In genomic region chr3:89432606-89433005, GRCm38 (mm10) we compare ENCODE assay signal across 22 mouse cellular contexts. TPM values are rescaled to one million over a fixed set of nuclear protein-coding genes. Genes with fewer than 3 reads are reported as not detected.
DNase-seq lines count a peak whose midpoint lies in the region; ATAC-seq lines count a peak whose summit lies in the region.
"Had no signal": no experiment of that assay in that cellular context is flagged by ENCODE, and none has a peak within 500 bp of the region (broad histone marks: within the 10 kb centered on the region; RNA-seq: fewer than 3 reads in every experiment).

No protein-coding gene starts in this region.

- ATAC-seq in forebrain, embryonic 11.5 days (replicated peaks; ENCODE audit: low FRiP score) = no peak
- no peak for ATAC-seq in liver, embryonic 13.5 days (ENCODE audit: low read depth)
- no peak for ATAC-seq in liver, embryonic 11.5 days (replicated peaks; ENCODE audit: low FRiP score)
- ATAC-seq: activated CD4-positive, CD25-positive, alpha-beta regulatory T cell, adult 4 months; forebrain, embryonic 13.5 days; forebrain, embryonic 15.5 days; forebrain, postnatal 0 days; Patski had no signal

- intact Hi-C loops in heart, postnatal 25 days (cut with DNase I) = no loop called here

- H3K9ac ChIP-seq in forebrain, embryonic 11.5 days (ENCODE audit: low read length) = no peak overlapping the region
- no peak overlapping the region for H3K9ac ChIP-seq in liver, embryonic 13.5 days
- H3K9ac ChIP-seq in liver, embryonic 11.5 days (ENCODE audit: low read depth, low read length) = no peak overlapping the region
- H3K9ac ChIP-seq: embryonic facial prominence, embryonic 13.5 days; embryonic facial prominence, embryonic 15.5 days; forebrain, embryonic 13.5 days; forebrain, embryonic 15.5 days; forebrain, postnatal 0 days had no signal

- 92% methylated on average over 8 of the region's 8 CpGs for WGBS in forebrain, embryonic 10.5 days
- WGBS in forebrain, embryonic 11.5 days = 94% methylated on average over 8 of the region's 8 CpGs
- 91% methylated on average over 8 of the region's 8 CpGs for WGBS in liver, embryonic 13.5 days (ENCODE audit: insufficient replicate concordance)
- 93% methylated on average over 7 of the region's 8 CpGs for WGBS in liver, embryonic 11.5 days
- 93% methylated on average over 8 of the region's 8 CpGs for WGBS in embryonic facial prominence, embryonic 10.5 days

- no peak for DNase-seq in forebrain, embryonic 10.5 days (ENCODE audit: extremely low spot score, low spot score)
- DNase-seq in forebrain, embryonic 11.5 days (ENCODE audit: low spot score) = no peak
- peak; percentile 93 for DNase-seq in heart, adult 11 months
- no peak for DNase-seq in heart, postnatal 25 days (ENCODE audit: low spot score)
- no peak for DNase-seq in liver, embryonic 13.5 days
- DNase-seq in liver, embryonic 11.5 days (ENCODE audit: low spot score) = no peak
- DNase-seq in embryonic facial prominence, embryonic 10.5 days (ENCODE audit: low spot score) = no peak
- no peak for DNase-seq in frontal cortex, postnatal 10 days (ENCODE audit: low spot score in 2 of 2)
- DNase-seq: adrenal gland, adult 8-10 months; adrenal gland, postnatal 14 days; adrenal gland, postnatal 36 days; cerebellum, adult 8-10 months; cerebellum, postnatal 25 days; forebrain, postnatal 0 days had no signal

- peak overlapping the region; percentile 6; the same call in 1 of the 2 replicates for H3K4me3 ChIP-seq in forebrain, embryonic 10.5 days
- no peak overlapping the region for H3K4me3 ChIP-seq in forebrain, embryonic 11.5 days (ENCODE audit: low read depth, low read length)
- H3K4me3 ChIP-seq in liver, embryonic 13.5 days (replicated peaks) = no peak overlapping the region
- H3K4me3 ChIP-seq in liver, embryonic 11.5 days (ENCODE audit: low read depth, low read length) = no peak overlapping the region
- H3K4me3 ChIP-seq in embryonic facial prominence, embryonic 10.5 days = 0 out of 2 replicates have a peak overlapping the region, but pooled peaks have one; percentile 2
- H3K4me3 ChIP-seq: embryonic facial prominence, embryonic 13.5 days; embryonic facial prominence, embryonic 15.5 days; erythroblast, embryonic 14.5 days; forebrain, embryonic 13.5 days; forebrain, embryonic 15.5 days had no signal

- no peaks in the 10 kb centered on the region for H3K27me3 ChIP-seq in forebrain, embryonic 10.5 days (ENCODE audit: poor library complexity, severe bottlenecking)
- H3K27me3 ChIP-seq in forebrain, embryonic 11.5 days (ENCODE audit: control insufficient read depth, insufficient read depth, low read length) = no peaks in the 10 kb centered on the region
- H3K27me3 ChIP-seq in liver, embryonic 13.5 days = no peaks in the 10 kb centered on the region
- H3K27me3 ChIP-seq in liver, embryonic 11.5 days (replicated peaks; ENCODE audit: control insufficient read depth, insufficient read depth, low read length) = no peaks in the 10 kb centered on the region
- no peaks in the 10 kb centered on the region for H3K27me3 ChIP-seq in embryonic facial prominence, embryonic 10.5 days (replicated peaks; ENCODE audit: low read depth, poor library complexity, severe bottlenecking)
- H3K27me3 ChIP-seq: embryonic facial prominence, embryonic 13.5 days; embryonic facial prominence, embryonic 15.5 days; forebrain, embryonic 13.5 days; forebrain, embryonic 15.5 days; Patski had no signal

- no peaks in the 10 kb centered on the region for H3K9me3 ChIP-seq in forebrain, embryonic 10.5 days
- H3K9me3 ChIP-seq in forebrain, embryonic 11.5 days (ENCODE audit: control insufficient read depth, low read length) = no peaks in the 10 kb centered on the region
- H3K9me3 ChIP-seq in liver, embryonic 13.5 days (replicated peaks) = no peaks in the 10 kb centered on the region
- no peaks in the 10 kb centered on the region for H3K9me3 ChIP-seq in liver, embryonic 11.5 days (ENCODE audit: control insufficient read depth, low read length)
- H3K9me3 ChIP-seq in embryonic facial prominence, embryonic 10.5 days = no peaks in the 10 kb centered on the region
- H3K9me3 ChIP-seq: embryonic facial prominence, embryonic 13.5 days; embryonic facial prominence, embryonic 15.5 days; forebrain, embryonic 13.5 days; forebrain, embryonic 15.5 days; G1E had no signal

- H3K4me2 ChIP-seq in forebrain, embryonic 11.5 days (ENCODE audit: low read depth, low read length, severe bottlenecking) = no peak overlapping the region
- no peak overlapping the region for H3K4me2 ChIP-seq in liver, embryonic 13.5 days
- H3K4me2 ChIP-seq in liver, embryonic 11.5 days = no peak overlapping the region
- H3K4me2 ChIP-seq: embryonic facial prominence, embryonic 13.5 days; embryonic facial prominence, embryonic 15.5 days; forebrain, embryonic 13.5 days; forebrain, embryonic 15.5 days had no signal

- H3K27ac ChIP-seq in forebrain, embryonic 10.5 days = no peak overlapping the region
- no peak overlapping the region for H3K27ac ChIP-seq in forebrain, embryonic 11.5 days (ENCODE audit: low read depth, low read length)
- peak overlapping the region; percentile 5; the same call in 1 of the 2 replicates for H3K27ac ChIP-seq in liver, embryonic 13.5 days
- no peak overlapping the region for H3K27ac ChIP-seq in liver, embryonic 11.5 days (ENCODE audit: low read depth, low read length)
- H3K27ac ChIP-seq in embryonic facial prominence, embryonic 10.5 days (replicated peaks) = no peak overlapping the region
- H3K27ac ChIP-seq: embryonic facial prominence, embryonic 13.5 days; embryonic facial prominence, embryonic 15.5 days; forebrain, embryonic 13.5 days; forebrain, embryonic 15.5 days had no signal

- H3K4me1 ChIP-seq in forebrain, embryonic 10.5 days = peaks cover 64% of the 10 kb centered on the region
- peaks cover 13% of the 10 kb centered on the region for H3K4me1 ChIP-seq in forebrain, embryonic 11.5 days (replicated peaks; ENCODE audit: control insufficient read depth, insufficient read depth, low read length)
- H3K4me1 ChIP-seq in liver, embryonic 13.5 days (replicated peaks) = peaks cover 62% of the 10 kb centered on the region
- peaks cover 20% of the 10 kb centered on the region for H3K4me1 ChIP-seq in liver, embryonic 11.5 days (replicated peaks; ENCODE audit: control insufficient read depth, insufficient read depth, low read length)
- H3K4me1 ChIP-seq in embryonic facial prominence, embryonic 10.5 days = peaks cover 49% of the 10 kb centered on the region

- peaks cover 43% of the 10 kb centered on the region for H3K36me3 ChIP-seq in forebrain, embryonic 10.5 days (replicated peaks)
- peaks cover 4% of the 10 kb centered on the region for H3K36me3 ChIP-seq in forebrain, embryonic 11.5 days (ENCODE audit: control insufficient read depth, insufficient read depth, low read length)
- peaks cover 38% of the 10 kb centered on the region for H3K36me3 ChIP-seq in liver, embryonic 13.5 days
- H3K36me3 ChIP-seq in liver, embryonic 11.5 days (ENCODE audit: control insufficient read depth, insufficient read depth, low read length) = peaks cover 24% of the 10 kb centered on the region
- H3K36me3 ChIP-seq in embryonic facial prominence, embryonic 10.5 days (replicated peaks) = peaks cover 45% of the 10 kb centered on the region

RNA-seq across cellular contexts. Expression of gene Pygo2, which starts 2.6 kb away (rescaled TPM):
- 34.9 and 40.9 TPM in 2 replicates for polyA plus RNA-seq in forebrain, embryonic 10.5 days (2016; fragmentation: Nextera tagmentation; extraction: Ambion mirVana)
- 53.9 and 60.6 TPM in 2 replicates for polyA plus RNA-seq in forebrain, embryonic 11.5 days (2014; fragmentation: Nextera tagmentation; extraction: Ambion mirVana)
- 10 to 100 TPM; 13.5 to 18.0 TPM for total RNA-seq in heart, postnatal 25 days (2021)
- 11.0 and 12.0 TPM in 2 replicates for polyA plus RNA-seq in liver, embryonic 13.5 days (2015; fragmentation: Nextera tagmentation; extraction: Ambion mirVana)
- polyA plus RNA-seq in liver, embryonic 11.5 days (2014; fragmentation: Nextera tagmentation; extraction: Ambion mirVana) = 35.5 and 37.7 TPM in 2 replicates
- 47.4 and 48.9 TPM in 2 replicates for polyA plus RNA-seq in embryonic facial prominence, embryonic 10.5 days (2016; fragmentation: Nextera tagmentation; extraction: Ambion mirVana)

RNA-seq across cellular contexts. Expression of gene Pbxip1, which starts 3.9 kb away (rescaled TPM):
- polyA plus RNA-seq in forebrain, embryonic 10.5 days (2016; fragmentation: Nextera tagmentation; extraction: Ambion mirVana) = 16.4 and 16.6 TPM in 2 replicates
- polyA plus RNA-seq in forebrain, embryonic 11.5 days (2014; fragmentation: Nextera tagmentation; extraction: Ambion mirVana) = 9.1 and 10.0 TPM in 2 replicates
- total RNA-seq in heart, postnatal 25 days (2021) = 10 to 100 TPM; 49.2 to 56.9 TPM
- polyA plus RNA-seq in liver, embryonic 13.5 days (2015; fragmentation: Nextera tagmentation; extraction: Ambion mirVana) = 6.0 and 6.8 TPM in 2 replicates
- polyA plus RNA-seq in liver, embryonic 11.5 days (2014; fragmentation: Nextera tagmentation; extraction: Ambion mirVana) = 8.3 and 8.7 TPM in 2 replicates
- polyA plus RNA-seq in embryonic facial prominence, embryonic 10.5 days (2016; fragmentation: Nextera tagmentation; extraction: Ambion mirVana) = 17.5 and 20.1 TPM in 2 replicates

RNA-seq across cellular contexts. Expression of gene Shc1, which starts 14.4 kb away (rescaled TPM):
- 49.4 and 53.2 TPM in 2 replicates for polyA plus RNA-seq in forebrain, embryonic 10.5 days (2016; fragmentation: Nextera tagmentation; extraction: Ambion mirVana)
- polyA plus RNA-seq in forebrain, embryonic 11.5 days (2014; fragmentation: Nextera tagmentation; extraction: Ambion mirVana) = 30.9 and 31.6 TPM in 2 replicates
- total RNA-seq in heart, postnatal 25 days (2021) = 10 to 100 TPM; 35.7 to 35.8 TPM
- polyA plus RNA-seq in liver, embryonic 13.5 days (2015; fragmentation: Nextera tagmentation; extraction: Ambion mirVana) = 42.3 and 51.4 TPM in 2 replicates
- polyA plus RNA-seq in liver, embryonic 11.5 days (2014; fragmentation: Nextera tagmentation; extraction: Ambion mirVana) = 72.8 and 75.6 TPM in 2 replicates
- 82.0 and 82.1 TPM in 2 replicates for polyA plus RNA-seq in embryonic facial prominence, embryonic 10.5 days (2016; fragmentation: Nextera tagmentation; extraction: Ambion mirVana)

RNA-seq across cellular contexts. Expression of gene Cks1b, which starts 14.4 kb away (rescaled TPM):
- 681 and 720 TPM in 2 replicates for polyA plus RNA-seq in forebrain, embryonic 10.5 days (2016; fragmentation: Nextera tagmentation; extraction: Ambion mirVana)
- polyA plus RNA-seq in forebrain, embryonic 11.5 days (2014; fragmentation: Nextera tagmentation; extraction: Ambion mirVana) = 491 and 495 TPM in 2 replicates
- 1 to 10 TPM; 4.1 to 4.7 TPM for total RNA-seq in heart, postnatal 25 days (2021)
- polyA plus RNA-seq in liver, embryonic 13.5 days (2015; fragmentation: Nextera tagmentation; extraction: Ambion mirVana) = 282 and 301 TPM in 2 replicates
- 498 and 502 TPM in 2 replicates for polyA plus RNA-seq in liver, embryonic 11.5 days (2014; fragmentation: Nextera tagmentation; extraction: Ambion mirVana)
- polyA plus RNA-seq in embryonic facial prominence, embryonic 10.5 days (2016; fragmentation: Nextera tagmentation; extraction: Ambion mirVana) = 786 and 805 TPM in 2 replicates

RNA-seq across cellular contexts. Expression of gene Flad1, which starts 20.9 kb away (rescaled TPM):
- 27.0 and 29.8 TPM in 2 replicates for polyA plus RNA-seq in forebrain, embryonic 10.5 days (2016; fragmentation: Nextera tagmentation; extraction: Ambion mirVana)
- polyA plus RNA-seq in forebrain, embryonic 11.5 days (2014; fragmentation: Nextera tagmentation; extraction: Ambion mirVana) = 28.5 and 31.9 TPM in 2 replicates
- total RNA-seq in heart, postnatal 25 days (2021) = 10 to 100 TPM; 57.5 to 60.8 TPM
- 18.0 and 18.7 TPM in 2 replicates for polyA plus RNA-seq in liver, embryonic 13.5 days (2015; fragmentation: Nextera tagmentation; extraction: Ambion mirVana)
- 34.3 and 37.8 TPM in 2 replicates for polyA plus RNA-seq in liver, embryonic 11.5 days (2014; fragmentation: Nextera tagmentation; extraction: Ambion mirVana)
- polyA plus RNA-seq in embryonic facial prominence, embryonic 10.5 days (2016; fragmentation: Nextera tagmentation; extraction: Ambion mirVana) = 25.3 and 28.2 TPM in 2 replicates

Comparison
In these comparisons a context has a peak if more than half of its experiments do, and no peak if none do; other contexts are left out.
1. H3K4me3 ChIP-seq: peak in forebrain, embryonic 10.5 days (single experiment) and embryonic facial prominence, embryonic 10.5 days (single experiment); none in forebrain, embryonic 11.5 days (single experiment), liver, embryonic 13.5 days (single experiment) and liver, embryonic 11.5 days (single experiment).